Mouse (Mus musculus) cortical plate, adult 2 months (tissue): ENCODE data around the gene Gm1673. TPM values are rescaled to one million over a fixed set of nuclear protein-coding genes. Genes with fewer than 3 reads are reported as not detected.

Experiments
- H3K27ac ChIP-seq: fragments of 200-500 bp; 2 replicates; pipeline ENCODE4 v1.5.1; 2012; ENCODE audit warnings: low read length, control low read depth, inconsistent platforms; ENCODE audit not compliant: insufficient read depth
- H3K4me1 ChIP-seq: fragments of 200-500 bp; 2 replicates; pipeline ENCODE4 v1.6.1; 2011; ENCODE audit warnings: low read length; ENCODE audit not compliant: control insufficient read depth, insufficient read depth
- H3K4me3 ChIP-seq: fragments of 200-500 bp; 2 replicates; pipeline ENCODE4 v1.5.1; 2011; ENCODE audit warnings: mild to moderate bottlenecking, low read length, control low read depth; ENCODE audit not compliant: insufficient read depth
- CTCF ChIP-seq: fragments of 200-500 bp; IDR thresholded peaks from 2 replicates; pipeline ENCODE4 v1.5.1; 2011; ENCODE audit warnings: mild to moderate bottlenecking, control low read depth, low read length; ENCODE audit not compliant: insufficient read depth; ENCODE audit errors: extremely low read depth
- POLR2A ChIP-seq: fragments of 200-500 bp; IDR thresholded peaks from 2 replicates; pipeline ENCODE4 v1.6.1; 2011; ENCODE audit warnings: mild to moderate bottlenecking, low read length, control low read depth; ENCODE audit not compliant: insufficient read depth; ENCODE audit errors: extremely low read depth
- polyA plus RNA-seq: library from polyadenylated mRNA; depleted of rRNA; stranded (reverse); fragments of >200 nt; gene quantifications from 2 replicates; pipeline ENCODE4 v1.2.3, GENCODE M21; 2012

Gm1673 gene
- polyA plus RNA-seq, 1 experiment = 165 TPM

- 0 out of 2 replicates have a peak, but pooled peaks have one; percentile 24 for TF ChIP-seq POLR2A
- TF ChIP-seq CTCF = no peak
- Histone ChIP-seq H3K4me1 (peaks cover 14% of the 10 kb centered on the region; the same call in 1 of the 2 replicates), H3K4me3 (peak overlapping the region; percentile 64), H3K27ac (peak overlapping the region; percentile 94)
Measured at GRCm38 (mm10) chr5:33997051-33997741, 14.0 kb downstream of the Gm1673 start.

- H3K4me1 ChIP-seq = peaks cover 14% of the 10 kb centered on the region; the same call in 1 of the 2 replicates
- H3K27ac ChIP-seq = 0 out of 2 replicates have a peak overlapping the region, but pooled peaks have one; percentile 94
- no peak for TF ChIP-seq CTCF
- TF ChIP-seq POLR2A = no peak
- peak overlapping the region; percentile 64 for H3K4me3 ChIP-seq
Measured at GRCm38 (mm10) chr5:33997829-33998504, 14.7 kb downstream of the Gm1673 start.

- peak overlapping the region; percentile 64 for H3K4me3 ChIP-seq
- H3K4me1 ChIP-seq = peaks cover 14% of the 10 kb centered on the region; the same call in 1 of the 2 replicates
- TF ChIP-seq POLR2A = no peak
- TF ChIP-seq CTCF = no peak
- H3K27ac ChIP-seq = no peak overlapping the region
Measured at GRCm38 (mm10) chr5:33998505-33998877, 15.3 kb downstream of the Gm1673 start.

DNA sequence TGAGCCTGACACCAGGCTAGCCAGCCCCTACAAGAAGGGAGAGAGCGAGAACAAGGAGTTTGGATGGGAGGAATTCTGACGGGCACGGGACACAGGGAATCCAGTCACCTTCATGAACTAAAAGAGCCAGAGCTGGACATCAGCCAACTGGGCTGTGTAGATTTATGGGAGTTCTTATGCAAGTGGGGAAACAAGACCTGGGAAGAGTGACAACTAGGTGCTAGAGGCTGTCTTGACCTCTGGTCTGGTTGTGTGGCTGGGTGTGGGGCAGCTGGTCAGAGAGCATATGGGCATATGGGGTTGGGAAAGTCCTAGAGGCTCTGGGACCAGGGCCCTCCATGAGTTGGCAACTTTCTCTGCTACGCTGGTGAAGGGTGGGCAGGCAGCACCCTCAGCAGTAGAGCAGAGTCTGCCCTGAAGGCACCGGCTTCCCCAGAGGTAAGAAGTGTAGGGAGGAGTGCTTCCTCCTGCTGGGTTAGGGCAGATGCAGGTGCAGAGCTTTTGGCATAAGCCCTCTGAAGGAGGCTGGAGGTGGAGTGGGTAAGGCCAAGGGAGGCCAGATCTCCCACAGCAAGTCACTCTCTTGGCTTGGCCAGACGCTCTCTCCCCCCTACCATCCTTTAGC, 16.3 kb downstream of the Gm1673 start:
- Histone ChIP-seq H3K4me3 (no peak overlapping the region; the same call in 1 of the 2 replicates), H3K27ac (no peak overlapping the region), H3K4me1 (peaks cover 14% of the 10 kb centered on the region; the same call in 1 of the 2 replicates)
- TF ChIP-seq CTCF = no peak
- TF ChIP-seq POLR2A = no peak

GRCm38 (mm10) chr5:34000809-34001208, 17.6 kb downstream of the Gm1673 start:
- Histone ChIP-seq H3K27ac (no peak overlapping the region), H3K4me3 (no peak overlapping the region), H3K4me1 (peaks cover 14% of the 10 kb centered on the region; the same call in 1 of the 2 replicates)
- no peak for TF ChIP-seq CTCF
- TF ChIP-seq POLR2A = no peak

GRCm38 (mm10) chr5:34001401-34001800, 18.2 kb downstream of the Gm1673 start:
- Histone ChIP-seq H3K27ac (no peak overlapping the region), H3K4me3 (no peak overlapping the region), H3K4me1 (peaks cover 14% of the 10 kb centered on the region; the same call in 1 of the 2 replicates)
- no peak for TF ChIP-seq CTCF

DNA sequence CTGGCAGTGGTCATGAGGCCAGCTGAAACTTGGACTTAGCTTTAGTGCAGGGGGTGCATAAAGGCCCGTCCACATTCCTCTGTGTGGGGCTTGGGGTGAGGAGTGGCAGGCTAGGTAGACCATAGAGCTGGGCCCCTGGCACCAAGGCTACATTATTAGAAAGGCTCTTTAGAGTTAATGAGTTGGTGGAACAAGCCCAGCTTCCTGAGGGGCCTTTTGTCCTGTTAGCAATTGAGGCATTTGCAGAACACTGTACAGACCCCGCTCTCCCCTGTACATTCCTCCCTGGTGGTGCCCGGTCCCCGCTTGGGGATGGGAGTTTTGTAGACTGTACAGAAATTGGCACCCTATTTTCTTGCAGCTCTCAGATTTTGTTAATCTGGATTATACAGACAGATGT, 19.4 kb downstream of the Gm1673 start:
- Histone ChIP-seq H3K4me1 (peaks cover 14% of the 10 kb centered on the region; the same call in 1 of the 2 replicates), H3K27ac (no peak overlapping the region), H3K4me3 (no peak overlapping the region)
- no peak for TF ChIP-seq POLR2A
- TF ChIP-seq CTCF = no peak

GRCm38 (mm10) chr5:34004618-34005017, 21.4 kb downstream of the Gm1673 start:
- Histone ChIP-seq H3K4me1 (peaks cover 6% of the 10 kb centered on the region; the same call in 1 of the 2 replicates), H3K4me3 (no peak overlapping the region), H3K27ac (no peak overlapping the region)
- no peak for TF ChIP-seq POLR2A
- TF ChIP-seq CTCF = no peak

DNA sequence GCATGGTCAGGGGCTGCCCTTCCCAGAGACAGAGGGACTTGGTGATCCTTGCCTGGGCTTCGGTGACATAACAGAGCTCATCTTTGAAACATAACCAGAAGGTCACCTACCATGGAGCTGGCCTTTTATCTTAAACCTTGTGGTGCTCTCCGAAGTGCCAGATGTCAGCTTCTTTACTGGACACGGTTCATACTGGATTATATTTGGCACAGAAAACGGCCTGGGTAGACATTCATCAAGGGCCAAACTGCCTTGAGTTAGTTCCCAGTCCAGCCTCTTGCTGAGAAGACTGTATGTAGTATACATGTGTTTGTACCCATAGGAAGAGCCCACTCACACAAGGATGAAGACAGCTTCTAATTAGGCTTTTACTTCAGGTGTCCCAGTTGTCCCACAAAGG, 23.6 kb downstream of the Gm1673 start:
- TF ChIP-seq CTCF = no peak
- TF ChIP-seq POLR2A = no peak
- no peaks in the 10 kb centered on the region for H3K4me1 ChIP-seq
- no peak overlapping the region for H3K4me3 ChIP-seq
- no peak overlapping the region for H3K27ac ChIP-seq
